ENCODE assay signal across 8 mouse cellular contexts in genomic region chr17:12769380-12769921, GRCm38 (mm10). TPM values are rescaled to one million over a fixed set of nuclear protein-coding genes. Genes with fewer than 3 reads are reported as not detected.
DNase-seq lines count a peak whose midpoint lies in the region; ATAC-seq and TF ChIP-seq lines count a peak whose summit lies in the region.

TSS of gene Igf2r (minus strand) at chr17:12769664.

- ATAC-seq in CD4-positive, CD25-positive, alpha-beta regulatory T cell, adult 4 months = peak; percentile 82
- ATAC-seq in forebrain, embryonic 12.5 days (ENCODE audit: low FRiP score) = peak; percentile 94
- peak; percentile 82 for ATAC-seq in heart, postnatal 0 days (ENCODE audit: insufficient read depth, low read depth)
- peak; percentile 79 for ATAC-seq in liver, embryonic 15.5 days (ENCODE audit: insufficient read depth)
- ATAC-seq in neural tube, embryonic 12.5 days (ENCODE audit: low FRiP score, low read depth) = peak; percentile 94
- peak; percentile 84 for ATAC-seq in stomach, postnatal 0 days (ENCODE audit: low FRiP score, low TSS enrichment)

- H3K36me3 ChIP-seq in forebrain, embryonic 12.5 days (replicated peaks) = peaks cover 3% of the 10 kb centered on the region; the same call in 1 of the 2 replicates
- H3K36me3 ChIP-seq in heart, postnatal 0 days (replicated peaks; ENCODE audit: control insufficient read depth, insufficient read depth, low read length) = peaks cover 36% of the 10 kb centered on the region; the same call in 1 of the 2 replicates
- peaks cover 13% of the 10 kb centered on the region for H3K36me3 ChIP-seq in liver, embryonic 15.5 days (replicated peaks)
- H3K36me3 ChIP-seq in neural tube, embryonic 12.5 days = 0 out of 2 replicates have a peak, but pooled peaks cover under 1% of the 10 kb centered on the region
- H3K36me3 ChIP-seq in stomach, postnatal 0 days (ENCODE audit: control insufficient read depth, insufficient read depth, low read length) = peaks cover 2% of the 10 kb centered on the region; the same call in 1 of the 2 replicates

- H3K27me3 ChIP-seq in forebrain, embryonic 12.5 days = no peaks in the 10 kb centered on the region; the same call in 1 of the 2 replicates
- H3K27me3 ChIP-seq in heart, postnatal 0 days (ENCODE audit: control insufficient read depth, insufficient read depth, low read length) = no peaks in the 10 kb centered on the region
- H3K27me3 ChIP-seq in liver, embryonic 15.5 days = no peaks in the 10 kb centered on the region
- H3K27me3 ChIP-seq in neural tube, embryonic 12.5 days (replicated peaks) = no peaks in the 10 kb centered on the region
- H3K27me3 ChIP-seq in stomach, postnatal 0 days (ENCODE audit: control insufficient read depth, insufficient read depth, low read length) = no peaks in the 10 kb centered on the region

- DNase-seq in c-Kit-positive CD71-positive TER-119-negative erythroid progenitor cells, embryonic 14.5 days (ENCODE audit: low read depth) = peak; percentile 67
- peak; percentile 88 for DNase-seq in heart, postnatal 0 days (ENCODE audit: low spot score)
- peak; percentile 86 to 92 for DNase-seq in kidney, postnatal 4 days
- peak; percentile 91 for DNase-seq in stomach, postnatal 0 days (ENCODE audit: low spot score)

- no peaks in the 10 kb centered on the region for H3K9me3 ChIP-seq in forebrain, embryonic 12.5 days
- no peaks in the 10 kb centered on the region for H3K9me3 ChIP-seq in heart, postnatal 0 days (replicated peaks; ENCODE audit: control insufficient read depth, low read length)
- no peaks in the 10 kb centered on the region for H3K9me3 ChIP-seq in liver, embryonic 15.5 days (replicated peaks)
- H3K9me3 ChIP-seq in neural tube, embryonic 12.5 days = 0 out of 2 replicates have a peak, but pooled peaks cover 5% of the 10 kb centered on the region
- H3K9me3 ChIP-seq in stomach, postnatal 0 days (ENCODE audit: control insufficient read depth, low read length) = 0 out of 2 replicates have a peak, but pooled peaks cover 2% of the 10 kb centered on the region

- H3K27ac ChIP-seq in forebrain, embryonic 12.5 days = peak within 1 kb of the TSS; percentile 75
- peak within 1 kb of the TSS; percentile 92 for H3K27ac ChIP-seq in heart, postnatal 0 days (ENCODE audit: low read depth)
- peak within 1 kb of the TSS; percentile 62 for H3K27ac ChIP-seq in liver, embryonic 15.5 days (replicated peaks)
- H3K27ac ChIP-seq in neural tube, embryonic 12.5 days = peak within 1 kb of the TSS; percentile 26; the same call in 1 of the 2 replicates
- peak within 1 kb of the TSS; percentile 91 for H3K27ac ChIP-seq in stomach, postnatal 0 days (replicated peaks)

- TF ChIP-seq CTCF in heart, postnatal 0 days (IDR thresholded peaks at IDR 0.05; ENCODE audit: low read depth) = no peak
- no peak; the same call in 1 of the 2 replicates for TF ChIP-seq CTCF in stomach, postnatal 0 days (IDR thresholded peaks at IDR 0.05; ENCODE audit: low read depth)

- peak within 1 kb of the TSS; percentile 92 for H3K9ac ChIP-seq in forebrain, embryonic 12.5 days
- H3K9ac ChIP-seq in heart, postnatal 0 days (replicated peaks; ENCODE audit: low read depth, low read length) = peak within 1 kb of the TSS; percentile 91
- peak within 1 kb of the TSS; percentile 74 for H3K9ac ChIP-seq in liver, embryonic 15.5 days
- H3K9ac ChIP-seq in neural tube, embryonic 12.5 days = peak within 1 kb of the TSS; percentile 86
- peak within 1 kb of the TSS; percentile 85 for H3K9ac ChIP-seq in stomach, postnatal 0 days (ENCODE audit: low read length)

- peak within 1 kb of the TSS; percentile 94 for H3K4me3 ChIP-seq in forebrain, embryonic 12.5 days (replicated peaks)
- H3K4me3 ChIP-seq in heart, postnatal 0 days (ENCODE audit: low read depth, low read length) = peak within 1 kb of the TSS; percentile 72
- peak within 1 kb of the TSS; percentile 71 for H3K4me3 ChIP-seq in liver, embryonic 15.5 days (replicated peaks)
- H3K4me3 ChIP-seq in neural tube, embryonic 12.5 days = peak within 1 kb of the TSS; percentile 84
- H3K4me3 ChIP-seq in stomach, postnatal 0 days (ENCODE audit: low read depth, low read length) = peak within 1 kb of the TSS; percentile 63

- 3% methylated on average over 67 of the region's 67 CpGs for WGBS in forebrain, embryonic 12.5 days
- WGBS in heart, postnatal 0 days = 32% methylated on average over 65 of the region's 67 CpGs
- WGBS in liver, embryonic 15.5 days (ENCODE audit: insufficient replicate concordance) = 48% methylated on average over 67 of the region's 67 CpGs
- WGBS in neural tube, embryonic 12.5 days = 14% methylated on average over 67 of the region's 67 CpGs
- 38% methylated on average over 57 of the region's 67 CpGs for WGBS in stomach, postnatal 0 days

- H3K4me1 ChIP-seq in forebrain, embryonic 12.5 days = peaks cover 34% of the 10 kb centered on the region
- H3K4me1 ChIP-seq in heart, postnatal 0 days (ENCODE audit: control insufficient read depth, insufficient read depth) = peaks cover 27% of the 10 kb centered on the region
- H3K4me1 ChIP-seq in liver, embryonic 15.5 days (replicated peaks) = peaks cover 25% of the 10 kb centered on the region
- H3K4me1 ChIP-seq in neural tube, embryonic 12.5 days = peaks cover 21% of the 10 kb centered on the region
- H3K4me1 ChIP-seq in stomach, postnatal 0 days (replicated peaks; ENCODE audit: control insufficient read depth, insufficient read depth) = no peaks in the 10 kb centered on the region; the same call in 1 of the 2 replicates

- peak within 1 kb of the TSS; percentile 85 for H3K4me2 ChIP-seq in forebrain, embryonic 12.5 days
- peak within 1 kb of the TSS; percentile 65 for H3K4me2 ChIP-seq in heart, postnatal 0 days (ENCODE audit: low read depth, low read length)
- peak within 1 kb of the TSS; percentile 88 for H3K4me2 ChIP-seq in liver, embryonic 15.5 days
- peak within 1 kb of the TSS; percentile 80 for H3K4me2 ChIP-seq in neural tube, embryonic 12.5 days (replicated peaks)
- peak within 1 kb of the TSS; percentile 59 for H3K4me2 ChIP-seq in stomach, postnatal 0 days (replicated peaks; ENCODE audit: low read depth)

- no peak for TF ChIP-seq EP300 in heart, postnatal 0 days (IDR thresholded peaks at IDR 0.05; ENCODE audit: low read depth)
- TF ChIP-seq EP300 in stomach, postnatal 0 days (optimal IDR thresholded peaks at IDR 0.05) = no peak

RNA-seq across cellular contexts. Expression of gene Igf2r, which starts in this region (rescaled TPM):
- polyA plus RNA-seq in CD4-positive, CD25-positive, alpha-beta regulatory T cell, adult 4 months (2017; shearing (Covaris generic)) = 10 to 100 TPM; 45.2 to 46.1 TPM
- polyA plus RNA-seq in forebrain, embryonic 12.5 days (2016; fragmentation: Nextera tagmentation; extraction: Ambion mirVana) = 22.7 TPM in 2 replicates
- total RNA-seq in heart, postnatal 0 days (2014; rRNA removed; ENCODE audit: low replicate concordance) = 424 and 484 TPM in 2 replicates
- polyA plus RNA-seq in heart, postnatal 0 days (2015; fragmentation: Nextera tagmentation; extraction: Ambion mirVana) = 52.2 and 59.9 TPM in 2 replicates
- polyA plus RNA-seq in liver, embryonic 15.5 days (2015; fragmentation: Nextera tagmentation; extraction: Ambion mirVana) = 13.0 and 15.6 TPM in 2 replicates
- 21.6 and 21.7 TPM in 2 replicates for polyA plus RNA-seq in neural tube, embryonic 12.5 days (2016; fragmentation: Nextera tagmentation; extraction: Ambion mirVana)
- 9.4 and 9.6 TPM in 2 replicates for polyA plus RNA-seq in stomach, postnatal 0 days (2015; fragmentation: Nextera tagmentation; extraction: Ambion mirVana)

Comparison
In these comparisons a context has a peak if more than half of its experiments do, and no peak if none do; other contexts are left out.
1. Peak in every context shown above with its lines: DNase-seq, ATAC-seq, H3K4me3 ChIP-seq and H3K27ac ChIP-seq.
2. H3K27ac ChIP-seq: peak in every context shown above with its lines; median percentile 92 in heart, postnatal 0 days; 91 in stomach, postnatal 0 days; 75 in forebrain, embryonic 12.5 days; 62 in liver, embryonic 15.5 days; 26 in neural tube, embryonic 12.5 days.